Mouse (Mus musculus) CD4-positive helper T cell, adult 2 months (primary cell): ENCODE results near the gene Pabpc1l.

Source experiments
- DNase-seq: peaks from one replicate; pipeline ENCODE4 v3.0.0-alpha.2; 2012; ENCODE audit warnings: low read depth, missing footprints, low spot score

Gene Pabpc1l

GRCm38 (mm10) chr2:164025150-164025549 lies at the start of gene Pabpc1l:
Gene Pabpc1l (plus strand): TSS chr2:164025450.
- no peak for DNase-seq

- DNase-seq, result no peak
Measured at GRCm38 (mm10) chr2:163976448-163976847, 48.8 kb upstream of the Pabpc1l start.

DNA sequence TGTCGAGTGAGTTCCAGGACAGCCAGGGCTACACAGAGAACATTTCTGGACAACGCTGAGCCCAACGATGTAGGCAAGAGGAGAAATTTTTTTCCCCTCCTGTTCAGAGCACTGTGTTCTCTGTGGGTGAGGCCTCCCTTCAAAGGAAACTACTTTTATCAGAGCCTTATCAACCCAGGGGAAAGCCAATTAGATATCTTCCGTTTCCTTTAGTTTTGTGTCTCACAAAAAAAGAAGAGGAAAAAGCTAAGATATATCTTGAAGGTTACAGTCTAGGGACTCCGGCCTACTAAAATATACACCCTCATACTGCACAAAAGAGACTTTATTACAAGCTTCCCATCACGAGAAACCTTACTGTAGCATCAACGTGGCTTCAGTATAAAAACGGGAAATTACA lies 38.0 kb upstream of the Pabpc1l start:
- DNase-seq, result no peak

DNA sequence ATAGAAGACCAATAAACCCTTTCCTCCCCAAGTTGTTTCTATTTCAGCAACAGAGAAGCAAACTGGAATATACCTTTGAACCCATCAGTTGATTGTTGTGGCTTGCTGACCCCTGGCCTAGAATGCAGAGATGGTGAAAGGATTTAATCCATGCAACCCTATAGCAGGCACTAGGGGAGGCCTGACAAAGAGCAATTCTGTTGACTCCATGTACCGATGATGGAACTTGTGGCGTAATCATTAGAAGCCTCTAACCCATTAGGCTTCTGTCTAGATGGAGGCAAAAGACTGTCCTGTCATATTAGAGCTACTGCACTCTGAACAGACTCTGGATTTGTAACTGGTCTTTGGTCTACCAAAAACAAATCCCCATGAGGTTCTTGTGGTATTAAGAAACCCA lies 32.4 kb upstream of the Pabpc1l start:
- DNase-seq, result no peak

DNA sequence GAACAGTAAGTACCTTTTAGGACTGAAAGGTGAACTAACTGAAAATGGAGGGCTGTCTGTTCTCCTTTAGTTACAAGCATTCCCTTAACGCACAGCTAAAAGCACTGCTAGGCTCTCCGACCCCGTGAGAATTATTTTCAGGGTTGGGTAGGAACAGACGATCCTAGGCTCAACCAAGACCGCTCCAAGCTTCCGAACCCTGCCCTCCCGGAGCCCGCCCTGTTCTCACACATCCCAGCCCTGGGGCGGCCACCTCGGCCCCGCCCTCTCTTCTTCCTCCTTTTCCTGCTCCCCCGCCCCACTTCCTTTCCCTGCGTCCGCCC lies 30.6 kb upstream of the Pabpc1l start, which contains the start of gene Ywhab:
Gene Ywhab, plus strand, starts transcription at position 307 of the 323 bp plus-strand sequence.
- DNase-seq, result no peak

DNA sequence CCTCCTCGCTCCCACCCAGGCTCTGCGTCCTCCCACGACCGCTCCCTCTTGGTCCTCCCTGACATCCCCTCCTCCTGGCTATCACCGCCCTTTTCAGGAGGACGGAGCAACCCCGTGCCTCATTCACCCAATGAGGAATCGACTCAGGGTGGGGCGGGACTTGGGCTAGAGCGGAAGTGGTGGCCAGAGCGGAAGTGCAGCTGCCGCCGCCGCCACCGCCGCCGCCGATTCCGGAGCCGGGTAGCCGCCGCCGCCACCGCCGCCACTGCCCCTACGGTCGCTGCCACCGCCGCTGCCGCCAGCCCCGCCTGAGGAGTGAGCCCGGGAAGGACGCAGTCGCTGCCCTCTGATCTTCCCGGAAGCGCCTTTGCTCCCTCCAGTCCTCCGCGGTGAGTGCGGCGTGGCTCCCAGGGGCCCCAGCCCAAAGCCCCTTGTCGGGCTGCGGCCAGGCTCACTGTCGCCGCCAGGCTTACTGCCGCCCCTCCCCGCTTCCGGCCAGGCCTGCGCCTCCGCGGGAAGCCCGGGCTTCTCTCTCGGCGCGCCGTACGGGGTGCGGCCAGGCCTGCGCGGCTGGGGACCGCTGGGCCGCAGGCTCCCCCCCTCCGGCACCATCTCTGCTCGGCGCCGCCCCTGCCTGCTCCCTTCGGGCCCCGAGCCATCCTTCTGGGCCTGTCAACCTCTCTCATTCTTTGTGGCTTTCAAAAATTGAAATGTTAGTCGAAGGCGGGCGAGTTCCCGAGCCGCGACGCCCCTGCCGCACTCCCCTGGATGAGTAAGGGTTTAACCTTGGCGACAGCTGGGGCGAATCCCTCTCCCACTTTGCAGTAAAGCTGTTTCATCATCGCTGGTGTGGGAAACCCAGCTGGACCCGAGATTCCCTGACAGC lies 30.0 kb upstream of the Pabpc1l start:
- DNase-seq, result peak; percentile 93

DNA sequence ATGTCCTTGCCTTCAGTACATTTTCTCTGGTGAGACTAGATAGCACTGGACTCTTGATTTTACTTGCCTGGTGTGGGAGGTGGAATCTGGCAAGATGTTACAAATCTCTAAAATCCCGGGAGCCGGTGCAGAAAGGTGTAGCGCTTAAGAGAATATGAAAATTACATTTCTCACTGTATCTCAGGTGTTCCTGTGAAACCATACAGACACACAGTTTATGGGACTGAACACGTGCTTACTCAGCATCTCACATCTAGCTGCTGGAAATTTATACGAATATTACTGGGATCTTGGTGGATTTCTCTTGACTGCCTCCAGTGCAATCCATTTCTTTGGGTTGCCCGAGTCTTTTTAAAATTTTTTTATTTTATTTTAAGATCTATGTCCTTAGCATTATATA lies 29.0 kb upstream of the Pabpc1l start:
- no peak for DNase-seq

- no peak for DNase-seq
Measured at GRCm38 (mm10) chr2:163996899-163997298, 28.4 kb upstream of the Pabpc1l start.

DNA sequence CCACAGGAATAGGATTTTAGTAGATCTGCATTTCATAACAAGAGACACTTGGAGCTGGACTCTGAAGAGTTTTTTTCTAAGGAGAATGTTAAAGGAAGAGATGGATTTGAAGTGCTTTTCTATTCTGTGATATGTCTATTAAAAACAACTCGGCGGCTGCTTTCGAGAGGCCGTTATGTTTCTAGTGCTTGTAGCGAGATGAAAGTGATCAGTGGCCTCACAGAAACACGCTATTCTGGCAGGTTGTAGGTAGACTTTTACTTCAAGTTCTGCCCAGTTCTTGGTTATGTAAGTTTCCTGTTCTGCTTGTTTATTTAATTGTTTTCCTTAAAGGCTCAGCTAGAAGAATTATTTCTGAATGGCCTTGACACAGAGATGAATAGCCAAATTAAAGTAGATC lies 26.3 kb upstream of the Pabpc1l start:
- DNase-seq, result no peak

DNA sequence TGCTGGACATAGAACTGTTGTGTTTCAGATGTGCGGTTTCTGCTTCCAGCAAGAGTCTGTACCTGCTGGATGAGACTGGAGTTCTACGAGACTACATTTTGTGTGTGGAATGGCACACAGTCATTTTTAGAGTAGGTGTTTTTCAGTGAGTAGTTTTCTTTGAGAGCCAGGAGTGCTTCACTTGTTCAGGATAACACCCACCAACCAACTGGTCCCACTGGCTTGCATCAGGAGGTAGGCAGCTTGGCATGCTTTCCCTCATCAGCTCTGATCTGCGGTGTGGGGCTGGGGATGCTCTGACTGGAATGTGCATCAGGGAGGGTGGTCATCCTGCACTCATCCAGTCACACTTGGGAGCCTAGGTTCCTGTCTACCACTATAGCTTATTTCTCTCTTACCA lies 22.6 kb upstream of the Pabpc1l start:
- no peak for DNase-seq

DNA sequence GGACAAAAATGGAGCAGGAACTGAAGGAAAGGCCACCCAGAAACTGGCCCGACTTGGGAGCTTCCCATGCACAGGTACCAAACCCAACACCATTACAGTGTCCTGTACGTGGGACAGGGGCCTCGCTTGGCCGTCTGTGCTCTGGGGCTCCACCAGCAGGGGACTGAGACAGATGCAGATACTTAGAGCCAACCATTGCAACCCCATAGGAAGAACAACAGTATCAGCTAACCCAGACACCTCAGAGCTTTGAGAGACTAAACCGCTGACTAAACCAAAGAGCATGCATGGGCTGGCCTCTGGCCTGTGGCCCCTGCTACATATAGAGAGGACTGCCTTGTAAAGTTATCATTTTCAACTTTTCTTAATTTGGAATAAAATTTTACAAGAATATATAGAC lies 20.7 kb upstream of the Pabpc1l start:
- no peak for DNase-seq

DNA sequence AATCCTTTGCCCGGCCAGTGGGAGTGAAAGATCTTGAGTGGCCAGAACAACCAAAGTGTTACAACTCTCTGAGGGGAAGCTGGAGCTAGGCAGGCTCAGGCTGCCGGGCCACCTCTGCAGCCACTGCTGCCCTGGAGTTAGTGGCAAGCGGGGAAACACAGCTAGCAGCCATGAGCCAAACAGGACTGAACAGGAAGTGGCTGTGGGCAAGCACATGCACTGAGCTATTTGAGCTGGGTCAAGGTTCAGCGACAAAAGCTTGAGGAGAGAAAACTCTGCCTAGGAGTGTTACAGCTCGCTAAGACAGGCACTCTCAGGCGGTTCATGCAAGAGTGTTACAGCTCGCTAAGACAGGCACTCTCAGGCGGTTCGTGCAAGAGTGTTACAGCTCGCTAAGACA lies 18.3 kb upstream of the Pabpc1l start:
- DNase-seq, result peak; percentile 49

- no peak for DNase-seq
Measured at GRCm38 (mm10) chr2:164007547-164007946, 17.7 kb upstream of the Pabpc1l start.

DNA sequence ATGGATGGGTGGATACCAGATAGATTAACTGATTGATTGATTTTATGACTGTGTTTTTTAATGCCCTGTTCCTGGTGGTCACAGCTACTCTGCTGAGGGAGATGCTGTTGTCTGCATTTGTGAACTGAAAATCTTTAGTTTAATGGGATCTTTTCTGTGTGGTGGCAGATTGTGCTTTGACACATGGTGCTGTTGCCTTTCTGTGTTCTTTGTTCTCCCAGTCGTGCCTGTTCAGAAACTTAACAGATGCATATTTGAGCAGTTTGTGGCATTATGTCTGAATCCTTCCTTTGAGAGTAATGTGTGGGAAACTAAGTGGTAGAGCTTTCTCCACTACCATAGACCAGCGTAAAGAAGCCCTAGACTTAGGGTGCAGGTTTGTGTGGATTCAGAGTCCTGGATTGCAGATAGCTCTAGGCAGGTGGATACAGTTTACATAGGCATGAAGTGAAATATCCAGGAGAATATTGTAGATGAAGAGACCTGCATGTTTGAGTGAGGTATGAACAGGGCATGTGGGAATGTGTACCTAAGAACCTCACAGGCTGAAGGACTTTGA lies 17.2 kb upstream of the Pabpc1l start:
- no peak for DNase-seq

DNA sequence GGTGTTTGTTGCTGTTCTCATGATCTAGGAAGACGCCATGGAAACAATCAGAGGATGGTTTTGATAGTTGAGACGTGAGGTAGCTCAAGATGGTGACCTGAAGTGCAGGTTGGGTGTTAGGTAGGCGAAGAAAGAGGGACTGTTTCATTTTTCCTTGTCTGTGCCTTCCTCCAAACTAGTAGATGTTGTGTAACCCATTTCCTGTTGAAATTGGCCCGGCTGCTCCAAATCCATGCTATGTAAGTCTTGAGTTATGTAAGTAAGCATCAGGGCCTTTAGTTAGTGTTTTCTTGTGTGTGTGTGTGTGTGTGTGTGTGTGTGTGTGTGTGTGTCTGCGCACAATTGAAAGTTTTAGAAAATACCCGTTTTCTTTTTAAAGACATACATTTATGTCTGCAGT lies 16.0 kb upstream of the Pabpc1l start:
- no peak for DNase-seq

- DNase-seq, result no peak
Measured at GRCm38 (mm10) chr2:164010496-164010895, 14.8 kb upstream of the Pabpc1l start.

DNA sequence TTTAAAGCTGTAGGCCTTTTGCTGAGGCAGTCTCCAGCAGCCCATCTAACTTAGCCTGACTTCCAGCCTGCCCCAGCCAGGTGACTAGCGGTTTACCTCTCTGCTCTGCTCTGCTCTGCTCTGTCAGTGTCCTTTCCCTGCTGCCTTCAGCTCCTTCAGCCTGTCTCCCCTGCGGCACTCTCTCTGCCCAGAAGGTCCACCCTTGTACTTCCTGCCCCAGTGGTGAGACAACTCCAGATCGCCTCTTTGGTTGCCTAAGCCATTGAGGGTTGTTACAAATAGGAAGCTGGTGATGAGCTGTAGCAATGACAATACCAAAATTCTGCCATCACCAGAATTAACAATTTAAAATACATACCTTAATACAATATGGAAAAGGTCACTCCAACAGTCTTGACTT lies 14.3 kb upstream of the Pabpc1l start:
- no peak for DNase-seq

GRCm38 (mm10) chr2:164015304-164015703 lies 9.9 kb upstream of the Pabpc1l start:
- no peak for DNase-seq

DNA sequence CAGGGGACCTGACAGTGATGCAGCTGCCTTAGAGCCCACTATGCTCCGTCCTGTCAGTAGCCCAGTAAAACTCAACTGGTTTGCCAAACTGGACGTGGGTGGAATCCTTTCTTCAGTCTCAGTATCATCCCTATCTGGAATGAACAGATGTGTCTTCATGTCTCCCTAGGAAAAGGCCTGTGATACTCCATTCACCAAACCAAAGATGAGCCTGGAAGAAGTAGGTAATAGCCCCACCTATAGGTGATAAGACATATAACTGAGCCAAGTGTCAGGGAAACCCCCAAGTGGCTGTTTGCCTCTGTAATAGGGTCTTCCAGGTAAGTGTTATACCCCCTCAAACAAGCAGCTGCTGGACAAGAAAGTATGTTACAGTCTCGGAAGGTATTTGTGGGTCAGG lies 6.3 kb upstream of the Pabpc1l start:
- DNase-seq, result no peak

GRCm38 (mm10) chr2:164019943-164020342 lies 5.3 kb upstream of the Pabpc1l start:
- no peak for DNase-seq

- DNase-seq, result no peak
Measured at GRCm38 (mm10) chr2:164022104-164022503, 3.1 kb upstream of the Pabpc1l start.

DNA sequence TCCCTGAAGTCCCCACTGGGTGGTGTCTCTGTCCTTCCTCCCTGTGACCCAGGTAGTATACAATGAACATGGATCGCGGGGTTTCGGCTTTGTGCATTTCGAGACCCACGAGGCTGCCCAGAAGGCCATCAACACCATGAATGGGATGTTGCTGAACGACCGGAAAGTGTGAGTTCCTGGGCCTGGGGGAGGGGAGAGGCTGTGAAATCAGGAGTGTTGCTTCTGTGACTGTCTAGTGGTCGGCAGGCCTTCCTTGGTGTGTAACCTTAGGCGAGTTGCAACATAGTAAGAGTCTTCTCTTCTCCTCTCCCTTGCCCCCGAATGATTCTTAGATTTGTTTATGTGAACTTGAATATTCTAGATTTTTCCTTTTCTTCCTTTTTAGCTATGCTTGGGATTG lies 5.9 kb downstream of the Pabpc1l start:
- no peak for DNase-seq

DNA sequence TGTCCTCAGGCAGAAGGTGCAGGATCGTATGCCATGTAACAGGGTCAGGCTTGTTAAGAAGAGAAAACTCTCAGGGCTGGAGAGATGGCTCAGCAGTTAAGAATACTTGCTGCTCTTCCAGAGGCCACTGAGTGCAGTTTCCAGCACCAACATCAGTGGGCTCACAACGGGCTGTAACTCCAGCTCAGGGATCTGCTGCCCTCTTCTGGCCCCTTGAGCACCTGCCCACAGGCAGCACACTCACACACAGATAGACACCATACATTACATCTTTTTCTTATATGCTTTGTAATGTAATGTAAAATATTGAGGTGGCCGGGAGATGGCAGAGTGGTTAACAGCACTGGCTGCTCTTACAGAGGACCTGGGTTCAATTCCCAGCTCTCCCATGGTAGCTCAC lies 7.7 kb downstream of the Pabpc1l start:
- no peak for DNase-seq
